Mouse (Mus musculus) MEL (cell line): ENCODE measurements around the gene Smim5. TPM values are rescaled to one million over a fixed set of nuclear protein-coding genes. Genes with fewer than 3 reads are reported as not detected.

ENCODE experiments used
- DNase-seq: peaks from one replicate; pipeline ENCODE4 v3.0.0; 2011; ENCODE audit warnings: low read depth, low spot score
- H3K27ac ChIP-seq: 2 replicates; pipeline ENCODE4 v1.5.1; 2012; ENCODE audit warnings: low read depth, mild to moderate bottlenecking, control low read depth, low read length, moderate library complexity; ENCODE audit not compliant: control insufficient read depth
- H3K27me3 ChIP-seq, 2 experiments: fragments of 150-350 bp in 1 of 2; sonication (generic) in 1 of 2; 2 replicates each; pipeline ENCODE4 v1.6.1; 2012; ENCODE audit warnings: low read length in 2 of 2, mild to moderate bottlenecking in 2 of 2, improper control_type of control experiment in 1 of 2, moderate library complexity in 1 of 2; ENCODE audit not compliant: insufficient read depth in 2 of 2, control insufficient read depth in 1 of 2
- H3K36me3 ChIP-seq, 2 experiments: 2 replicates each; pipeline ENCODE4 v1.6.1; 2012 to 2014; ENCODE audit warnings: low read length in 2 of 2, improper control_type of control experiment in 1 of 2, inconsistent platforms in 1 of 2, mild to moderate bottlenecking in 1 of 2; ENCODE audit not compliant: insufficient read depth in 2 of 2, control insufficient read depth in 1 of 2
- H3K4me1 ChIP-seq, 2 experiments: fragments of 150-350 bp in 1 of 2; sonication (generic) in 1 of 2; 2 replicates each; pipeline ENCODE4 v1.6.1; 2012; ENCODE audit warnings: low read length in 2 of 2, improper control_type of control experiment in 1 of 2, mild to moderate bottlenecking in 1 of 2; ENCODE audit not compliant: insufficient read depth in 2 of 2, control insufficient read depth in 1 of 2
- H3K4me3 ChIP-seq, 2 experiments: fragments of 150-350 bp in 1 of 2; sonication (generic) in 1 of 2; 2 replicates each; pipeline ENCODE4 v1.5.1; 2012; ENCODE audit warnings: low read depth in 2 of 2, low read length in 2 of 2, mild to moderate bottlenecking in 2 of 2, moderate library complexity in 2 of 2, control low read depth in 1 of 2, improper control_type of control experiment in 1 of 2; ENCODE audit not compliant: control insufficient read depth in 1 of 2, insufficient read depth in 1 of 2
- H3K79me2 ChIP-seq: 2 replicates; pipeline ENCODE4 v1.6.1; 2012; ENCODE audit warnings: mild to moderate bottlenecking, low read length, moderate library complexity; ENCODE audit not compliant: control insufficient read depth, poor library complexity, insufficient read depth
- H3K9ac ChIP-seq: 2 replicates; pipeline ENCODE4 v1.6.1; 2012; ENCODE audit warnings: low read depth, mild to moderate bottlenecking, control low read depth, low read length, moderate library complexity; ENCODE audit not compliant: control insufficient read depth, poor library complexity, severe bottlenecking
- H3K9me3 ChIP-seq: fragments of 150-350 bp; sonication (generic); replicated peaks from 2 replicates; pipeline ENCODE4 v1.6.1; 2012; ENCODE audit warnings: mild to moderate bottlenecking, low read length, improper control_type of control experiment, moderate library complexity; ENCODE audit not compliant: insufficient read depth
- BHLHE40 ChIP-seq: IDR thresholded peaks from 2 replicates; pipeline ENCODE4 v1.6.1; 2012; ENCODE audit warnings: low read depth, mild to moderate bottlenecking, inconsistent platforms, low read length, improper control_type of control experiment, borderline replicate concordance
- CHD1 ChIP-seq: IDR thresholded peaks from 2 replicates; pipeline ENCODE4 v1.6.1; 2012; ENCODE audit warnings: low read depth, mild to moderate bottlenecking, inconsistent platforms, low read length, improper control_type of control experiment
- CHD2 ChIP-seq: IDR thresholded peaks from 2 replicates; pipeline ENCODE4 v1.6.1; 2011; ENCODE audit warnings: low read length, improper control_type of control experiment
- CTCF ChIP-seq, 3 experiments: IDR thresholded peaks in 2 of 3; conservative IDR thresholded peaks in 1 of 3; 2 replicates each; pipeline ENCODE4 v1.5.1; 2011 to 2012; ENCODE audit warnings: low read length in 3 of 3, low read depth in 2 of 3, mild to moderate bottlenecking in 2 of 3, improper control_type of control experiment in 1 of 3, inconsistent platforms in 1 of 3, mixed read lengths in 1 of 3, moderate library complexity in 1 of 3; ENCODE audit not compliant: control insufficient read depth in 1 of 3, insufficient read depth in 1 of 3, poor library complexity in 1 of 3, severe bottlenecking in 1 of 3
- E2F4 ChIP-seq: IDR thresholded peaks from 2 replicates; pipeline ENCODE4 v1.6.1; 2011; ENCODE audit warnings: low read depth, low read length, improper control_type of control experiment, borderline replicate concordance
- GABPA ChIP-seq: IDR thresholded peaks from 2 replicates; pipeline ENCODE4 v1.6.1; 2012; ENCODE audit warnings: low read depth, mild to moderate bottlenecking, inconsistent platforms, low read length, improper control_type of control experiment, moderate library complexity
- JUND ChIP-seq: IDR thresholded peaks from 2 replicates; pipeline ENCODE4 v1.6.1; 2011; ENCODE audit warnings: low read depth, mild to moderate bottlenecking, improper control_type of control experiment, low read length
- KAT2A ChIP-seq: conservative IDR thresholded peaks from 2 replicates; pipeline ENCODE4 v1.6.1; 2012; ENCODE audit warnings: low read depth, low read length, improper control_type of control experiment, inconsistent platforms
- MAX ChIP-seq: IDR thresholded peaks from 2 replicates; pipeline ENCODE4 v1.6.1; 2011; ENCODE audit warnings: low read length, improper control_type of control experiment
- MAZ ChIP-seq: IDR thresholded peaks from 2 replicates; pipeline ENCODE4 v1.6.1; 2012; ENCODE audit warnings: low read depth, mild to moderate bottlenecking, inconsistent platforms, low read length, improper control_type of control experiment
- MXI1 ChIP-seq: IDR thresholded peaks from 2 replicates; pipeline ENCODE4 v1.6.1; 2011; ENCODE audit warnings: mild to moderate bottlenecking, low read depth, low read length, improper control_type of control experiment
- NELFE ChIP-seq: IDR thresholded peaks from 2 replicates; pipeline ENCODE4 v1.6.1; 2011; ENCODE audit warnings: low read depth, low read length, improper control_type of control experiment
- POLR2AphosphoS5 ChIP-seq: IDR thresholded peaks from 2 replicates; pipeline ENCODE4 v1.6.1; 2012; ENCODE audit warnings: low read depth, borderline replicate concordance, mild to moderate bottlenecking, inconsistent platforms, low read length, moderate library complexity, mixed read lengths
- SMC3 ChIP-seq: IDR thresholded peaks from 2 replicates; pipeline ENCODE4 v1.6.1; 2011; ENCODE audit warnings: low read depth, low read length, improper control_type of control experiment
- TBP ChIP-seq: IDR thresholded peaks from 2 replicates; pipeline ENCODE4 v1.8.0; 2011; ENCODE audit warnings: low read depth, low read length, improper control_type of control experiment
- TCF12 ChIP-seq: IDR thresholded peaks from 2 replicates; pipeline ENCODE4 v1.6.1; 2014; ENCODE audit warnings: low read depth, mild to moderate bottlenecking, inconsistent platforms, low read length, improper control_type of control experiment, moderate library complexity
- UBTF ChIP-seq: IDR thresholded peaks from 2 replicates; pipeline ENCODE4 v1.6.1; 2012; ENCODE audit warnings: low read depth, mild to moderate bottlenecking, inconsistent platforms, low read length, improper control_type of control experiment, moderate library complexity, borderline replicate concordance; ENCODE audit not compliant: insufficient read depth
- ZC3H11A ChIP-seq: IDR thresholded peaks from 2 replicates; pipeline ENCODE4 v1.6.1; 2012; ENCODE audit warnings: low read depth, mild to moderate bottlenecking, inconsistent platforms, low read length, improper control_type of control experiment
- ZNF384 ChIP-seq: IDR thresholded peaks from 2 replicates; pipeline ENCODE4 v1.6.1; 2012; ENCODE audit warnings: low read depth, mild to moderate bottlenecking, inconsistent platforms, low read length, improper control_type of control experiment
- polyA plus RNA-seq, 2 experiments: library from polyadenylated mRNA; stranded (reverse) in 1 of 2; unstranded in 1 of 2; fragments of >175 nt in 1 of 2; fragments of >200 nt in 1 of 2; gene quantifications; 2 replicates each; pipeline versions ENCODE4 v1.2.1 to v1.2.4; 2012; ENCODE audit warnings: low replicate concordance in 2 of 2, low read depth in 1 of 2; ENCODE audit not compliant: insufficient read length in 2 of 2, insufficient read depth in 1 of 2, missing spikeins in 1 of 2
- total RNA-seq: library from RNA; depleted of rRNA; stranded (reverse); fragments of 300-350 nt; gene quantifications from 2 replicates; pipeline ENCODE4 v1.2.3, GENCODE M21; 2012

The Smim5 gene
- total and polyA plus RNA-seq, 3 experiments = 24.8 to 41.0 TPM; not detected in 1

GRCm38 (mm10) chr11:115857936-115858335 lies 41.8 kb upstream of the Smim5 start:
- H3K9me3 ChIP-seq = no peaks in the 10 kb centered on the region
- no peaks in the 10 kb centered on the region for H3K79me2 ChIP-seq
- H3K4me1 ChIP-seq = no peaks in the 10 kb centered on the region
- TF ChIP-seq ZNF384 = no peak
- no peak for TF ChIP-seq MAZ
- TF ChIP-seq JUND = no peak
- TF ChIP-seq MXI1 = no peak
- no peak for TF ChIP-seq UBTF
- no peak for TF ChIP-seq E2F4
- no peak for TF ChIP-seq SMC3
- no peak for TF ChIP-seq MAX
- no peak for TF ChIP-seq TCF12
- TF ChIP-seq POLR2AphosphoS5 = no peak
- TF ChIP-seq KAT2A = no peak
- TF ChIP-seq TBP = no peak
- no peak overlapping the region for H3K27ac ChIP-seq
- no peaks in the 10 kb centered on the region for H3K27me3 ChIP-seq
- H3K4me3 ChIP-seq = no peak overlapping the region
- H3K36me3 ChIP-seq = no peaks in the 10 kb centered on the region
- no peak overlapping the region for H3K9ac ChIP-seq
- no peak for DNase-seq

GRCm38 (mm10) chr11:115858354-115858753 lies 41.4 kb upstream of the Smim5 start, which contains the start of gene Myo15b:
Gene Myo15b (plus strand): TSS chr11:115858406.
- H3K36me3 ChIP-seq = no peaks in the 10 kb centered on the region
- no peaks in the 10 kb centered on the region for H3K79me2 ChIP-seq

GRCm38 (mm10) chr11:115859143-115859945 lies 40.4 kb upstream of the Smim5 start:
- DNase-seq = no peak
- no peaks in the 10 kb centered on the region for H3K27me3 ChIP-seq
- no peak overlapping the region for H3K4me3 ChIP-seq
- no peak overlapping the region for H3K27ac ChIP-seq
- TF ChIP-seq BHLHE40 = no peak
- peak in 1 of 3 experiments; percentile 10; a peak in 1 of 6 replicates for TF ChIP-seq CTCF (IDR thresholded peaks at IDR 0.05 in 2 of 3, conservative IDR thresholded peaks at IDR 0.05 in 1 of 3; ENCODE audit: control insufficient read depth in 1 of 3, insufficient read depth in 1 of 3, low read depth in 2 of 3, low read length in 3 of 3, poor library complexity in 1 of 3, severe bottlenecking in 1 of 3)
- no peak for TF ChIP-seq MXI1
- no peak for TF ChIP-seq GABPA
- H3K4me1 ChIP-seq = no peaks in the 10 kb centered on the region
- no peaks in the 10 kb centered on the region for H3K79me2 ChIP-seq
- no peak overlapping the region for H3K9ac ChIP-seq
- H3K9me3 ChIP-seq = no peaks in the 10 kb centered on the region
- H3K36me3 ChIP-seq = no peaks in the 10 kb centered on the region

More at GRCm38 (mm10) chr11:115858354-115858753, 41.4 kb upstream of the Smim5 start, which contains the start of gene Myo15b:
- no peak within 1 kb of the TSS for H3K9ac ChIP-seq
- H3K27me3 ChIP-seq = no peaks in the 10 kb centered on the region
- no peak within 1 kb of the TSS for H3K27ac ChIP-seq
- no peak within 1 kb of the TSS for H3K4me3 ChIP-seq
- TF ChIP-seq ZC3H11A (no peak), CHD2 (no peak), CHD1 (no peak), NELFE (no peak)
- no peaks in the 10 kb centered on the region for H3K4me1 ChIP-seq
- H3K9me3 ChIP-seq = no peaks in the 10 kb centered on the region
- no peak for DNase-seq
